Mouse (Mus musculus): ENCODE results near the gene Ppil4. TPM values are rescaled to one million over a fixed set of nuclear protein-coding genes. Genes with fewer than 3 reads are reported as not detected.
A peak's percentile ranks its signal among the peaks of the same experiment; 100 is the strongest.

Ppil4 gene
- polyA plus RNA-seq, 1 experiment = 4.3 TPM

DNA sequence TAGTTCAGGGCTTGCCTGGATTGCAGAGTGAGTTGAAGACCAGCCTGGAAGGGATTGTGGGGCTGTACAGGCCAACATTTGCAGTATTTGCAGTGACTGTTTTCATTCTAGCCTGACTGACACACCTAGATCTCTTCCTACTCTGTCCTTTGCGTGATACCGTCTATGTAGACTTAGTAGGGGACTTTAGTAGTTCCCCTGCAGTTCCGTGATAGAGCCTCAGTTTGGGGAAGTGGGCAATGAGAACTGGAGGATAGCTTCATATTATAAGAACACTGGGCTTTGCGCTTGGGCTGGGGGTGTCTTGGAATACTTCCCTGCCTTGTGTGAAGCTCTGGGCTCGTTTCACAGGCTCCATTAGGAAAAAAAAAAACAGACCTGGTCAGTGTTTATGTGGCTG is 27.5 kb downstream of the Ppil4 start:
- no peak for DNase-seq (ENCODE audit: low read depth, low spot score)
- 79% methylated on average over 5 of the region's 5 CpGs for WGBS

DNA sequence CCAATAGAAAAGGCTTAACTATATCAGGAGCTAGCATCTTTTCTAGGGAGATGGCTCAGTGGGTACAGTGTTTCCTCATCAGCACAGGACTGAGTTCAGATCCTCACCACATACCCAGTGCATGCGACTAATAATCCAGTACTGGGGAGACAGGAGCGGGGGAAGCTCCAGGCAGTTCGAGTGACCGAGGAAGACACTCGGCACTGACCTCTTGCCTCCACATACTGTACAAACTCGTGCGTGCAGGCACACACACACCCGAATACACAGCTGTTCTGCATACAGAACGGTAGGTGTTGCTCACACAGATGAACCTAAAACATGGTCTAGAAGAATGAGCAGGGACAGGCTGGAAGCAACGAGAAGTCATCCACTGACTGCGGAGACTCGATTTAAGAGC is 29.3 kb downstream of the Ppil4 start:
- no peak for DNase-seq (ENCODE audit: low read depth, low spot score)
- 94% methylated on average over 12 of the region's 12 CpGs for WGBS

DNA sequence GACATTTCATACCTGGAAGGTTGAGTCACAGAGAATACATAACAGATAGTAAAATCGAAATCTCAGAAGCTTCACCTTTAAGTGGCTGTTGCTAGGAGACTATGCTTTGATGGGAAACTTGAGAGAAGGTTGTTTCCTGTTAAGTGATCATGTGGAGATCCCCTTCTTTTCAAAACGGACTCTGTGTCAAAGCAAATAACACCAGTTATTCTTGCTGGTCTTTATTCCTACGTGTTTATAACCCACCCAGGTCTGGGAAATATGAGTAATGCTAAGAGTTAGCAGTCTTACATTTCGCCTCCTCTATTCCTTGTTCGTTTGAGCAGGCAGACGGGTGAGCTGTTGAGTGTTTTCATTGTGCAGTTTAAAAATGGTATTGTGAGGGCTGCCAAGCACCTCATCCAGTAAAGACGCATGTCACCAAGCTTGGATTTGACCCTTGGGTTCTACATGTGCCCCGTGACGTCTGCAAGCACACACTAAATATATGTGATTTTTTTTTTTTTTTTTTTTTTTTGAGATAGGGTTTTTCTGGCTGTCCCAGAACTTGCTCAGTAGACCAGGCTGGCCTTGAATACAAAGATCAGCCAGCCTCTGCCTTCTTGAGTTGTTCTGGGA is 32.1 kb downstream of the Ppil4 start:
- DNase-seq (ENCODE audit: low read depth, low spot score) = no peak
- 77% methylated on average over 9 of the region's 9 CpGs for WGBS

DNA sequence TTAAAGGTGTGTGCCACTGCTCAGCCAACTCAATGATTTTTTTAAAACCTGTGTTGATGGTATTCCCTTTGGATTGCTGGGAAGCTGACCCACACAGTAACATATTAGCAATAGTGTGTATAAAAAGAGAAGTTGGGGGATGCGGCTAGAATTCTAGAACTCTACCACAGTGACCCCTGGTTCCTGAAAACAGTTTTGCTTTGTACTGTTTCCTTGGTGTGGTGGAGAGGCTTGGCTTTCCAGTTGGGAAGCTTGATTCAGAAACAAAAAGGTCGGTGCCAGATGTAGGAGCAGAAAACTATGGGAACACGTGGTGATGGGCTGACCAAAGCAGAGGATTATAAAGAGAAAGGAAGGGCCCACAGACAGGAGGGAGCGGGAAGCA is 32.6 kb downstream of the Ppil4 start:
- DNase-seq (ENCODE audit: low read depth, low spot score) = no peak
- 94% methylated on average over 4 of the region's 4 CpGs for WGBS

DNA sequence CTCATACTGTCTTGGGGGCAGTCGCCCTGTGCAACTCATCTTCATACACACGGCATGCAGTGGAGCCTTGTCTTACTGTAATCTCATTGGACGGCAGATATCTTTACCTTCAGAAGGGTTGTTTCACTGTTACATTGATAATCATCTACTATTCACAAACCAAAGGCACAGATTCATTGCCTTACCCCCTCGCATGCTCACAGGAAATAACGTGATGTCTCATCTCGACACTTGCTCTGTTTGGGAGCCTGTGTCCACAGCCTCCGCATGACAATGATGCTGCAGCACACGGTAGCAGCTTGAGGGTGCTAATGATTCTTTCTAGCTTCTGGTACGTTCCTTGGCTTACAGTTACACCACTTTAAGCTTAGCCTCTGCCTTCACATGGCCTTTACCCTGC is 33.4 kb downstream of the Ppil4 start:
- WGBS = 90% methylated on average over 9 of the region's 9 CpGs
- DNase-seq (ENCODE audit: low read depth, low spot score) = no peak

DNA sequence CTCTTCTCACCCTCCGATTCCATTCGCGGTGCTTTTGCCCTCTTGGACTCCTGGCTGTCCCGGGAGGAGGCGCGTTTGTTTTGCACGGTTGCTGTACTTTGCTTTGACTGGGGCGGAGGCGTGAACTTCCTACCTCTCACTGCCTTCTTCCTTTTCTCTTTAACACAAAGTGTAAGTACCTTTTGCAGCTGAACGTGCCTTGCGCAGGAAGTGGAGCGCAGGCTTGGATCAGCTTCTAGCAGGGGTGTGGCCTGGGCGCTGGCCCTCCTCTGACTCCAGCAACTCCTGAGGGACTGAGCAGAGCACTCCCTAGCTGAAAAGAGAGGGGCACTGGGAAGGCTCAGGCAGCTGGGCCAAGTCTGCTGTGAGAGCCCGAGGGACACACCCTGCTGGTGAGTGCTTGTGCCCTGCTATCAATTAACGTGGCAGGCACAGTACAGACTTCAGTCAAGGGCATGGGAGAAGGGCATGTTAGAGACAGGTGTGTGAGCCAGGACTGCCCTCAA is 39.5 kb downstream of the Ppil4 start, which contains the start of gene Zc3h12d:
Gene Zc3h12d, plus strand, starts transcription at position 300 of the 506 bp plus-strand sequence.
- under 1% methylated on average over 15 of the region's 15 CpGs for WGBS
- peak; percentile 87 for DNase-seq (ENCODE audit: low read depth, low spot score)

DNA sequence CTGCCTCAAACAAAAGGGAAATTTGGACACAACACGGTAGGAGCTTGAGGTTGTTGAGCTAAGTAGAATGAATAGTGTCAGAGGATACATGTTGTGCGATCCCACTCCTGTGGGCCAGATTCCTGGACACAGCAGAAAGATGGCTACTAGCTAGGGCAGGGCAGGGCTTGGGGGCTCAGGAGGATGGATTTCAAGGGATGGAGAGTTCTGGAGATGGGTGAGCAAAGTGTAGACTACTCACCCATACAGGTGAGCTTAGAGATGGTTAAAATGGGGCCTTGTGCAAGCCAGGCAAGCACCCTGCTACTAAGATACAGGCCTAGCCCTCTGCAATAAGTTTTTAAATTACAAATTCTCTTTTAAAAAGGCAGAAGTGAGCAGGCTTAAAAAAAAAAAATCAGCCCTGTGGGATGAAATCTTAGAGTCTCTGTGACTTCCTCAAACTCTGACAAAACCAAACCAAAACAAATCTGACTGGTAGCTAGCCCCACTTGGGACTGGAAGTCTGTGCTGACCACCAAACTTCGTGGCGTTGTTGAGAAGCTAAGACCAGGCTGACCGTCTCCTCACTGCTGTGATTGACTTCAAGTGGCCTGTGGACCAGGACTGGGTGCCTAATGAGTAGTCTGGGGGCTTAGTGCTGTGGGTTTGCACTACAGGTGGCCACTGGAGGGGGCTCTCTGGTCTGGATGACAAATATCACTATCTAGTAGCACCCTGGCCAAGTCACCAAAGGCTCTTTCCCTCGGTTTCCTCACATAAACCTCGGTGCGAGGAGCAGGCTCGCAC is 40.9 kb downstream of the Ppil4 start:
- DNase-seq (ENCODE audit: low read depth, low spot score) = no peak
- 83% methylated on average over 9 of the region's 9 CpGs for WGBS

DNA sequence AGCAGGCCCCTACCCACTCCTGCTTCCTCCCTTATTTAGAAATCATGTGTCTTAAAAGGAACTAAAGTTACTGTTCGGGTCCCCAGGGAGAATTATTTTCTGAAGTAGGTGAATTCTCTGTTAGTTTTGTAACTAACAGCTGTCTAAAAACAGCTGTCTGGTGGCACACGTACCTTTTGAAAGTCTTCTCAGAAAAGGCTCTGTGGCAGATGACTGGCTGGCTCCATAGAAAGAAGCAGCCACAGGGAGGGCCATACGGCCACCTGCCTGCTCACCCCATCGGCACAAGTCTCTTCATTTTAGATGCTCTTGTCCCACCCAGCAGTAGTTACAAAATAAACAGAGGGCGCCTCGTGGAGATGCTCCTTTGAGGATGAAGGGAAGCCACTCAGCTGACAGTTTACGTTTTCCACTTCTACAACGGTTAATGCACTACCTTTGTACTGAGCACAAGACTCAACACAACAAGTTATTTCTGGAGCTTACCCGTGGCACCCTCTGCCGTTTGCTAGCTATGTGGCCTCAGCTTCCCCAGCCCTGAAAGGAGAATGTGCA is 42.1 kb downstream of the Ppil4 start:
- DNase-seq (ENCODE audit: low read depth, low spot score) = no peak
- 66% methylated on average over 10 of the region's 10 CpGs for WGBS

DNA sequence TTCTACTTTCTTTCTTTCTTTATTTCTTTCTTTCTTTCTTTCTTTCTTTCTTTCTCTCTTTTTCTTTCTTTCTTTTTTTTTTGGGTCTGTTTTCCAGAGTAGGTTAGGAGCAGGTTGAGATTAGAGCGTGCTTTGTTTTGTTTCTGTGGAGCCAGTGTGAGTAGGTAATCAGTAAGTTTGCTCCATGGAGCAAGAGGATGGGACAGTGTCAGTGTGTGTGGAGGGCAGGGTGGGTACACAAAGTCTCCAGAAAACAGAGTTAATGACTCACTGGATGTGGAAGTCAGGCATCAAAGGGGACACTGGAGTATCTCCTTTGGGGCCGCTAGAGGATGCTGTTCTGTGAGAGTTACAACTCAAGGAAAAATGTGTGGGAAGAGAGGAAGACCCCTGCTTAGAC is 44.2 kb downstream of the Ppil4 start:
- WGBS = 80% methylated on average over 2 of the region's 2 CpGs
- no peak for DNase-seq (ENCODE audit: low read depth, low spot score)

DNA sequence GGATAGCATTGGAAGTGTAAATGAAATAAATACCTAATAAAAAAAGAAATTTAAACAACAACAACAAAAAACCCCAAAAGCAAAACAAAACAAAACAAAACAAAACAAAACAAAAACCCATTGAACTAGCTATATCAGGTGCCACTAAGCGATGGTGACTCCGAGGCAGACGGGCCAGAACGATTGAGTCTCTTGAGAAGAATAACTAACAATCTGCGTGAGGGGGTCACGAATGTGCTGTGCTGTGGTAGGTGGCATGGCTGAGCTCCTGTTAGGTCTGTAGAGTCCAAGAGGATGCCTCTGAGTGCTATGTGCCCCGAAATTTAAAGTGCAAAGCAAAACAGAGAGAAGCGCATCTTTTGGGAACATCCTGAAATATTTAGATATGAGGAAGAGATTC is 44.8 kb downstream of the Ppil4 start:
- DNase-seq (ENCODE audit: low read depth, low spot score) = no peak
- 92% methylated on average over 8 of the region's 8 CpGs for WGBS

DNA sequence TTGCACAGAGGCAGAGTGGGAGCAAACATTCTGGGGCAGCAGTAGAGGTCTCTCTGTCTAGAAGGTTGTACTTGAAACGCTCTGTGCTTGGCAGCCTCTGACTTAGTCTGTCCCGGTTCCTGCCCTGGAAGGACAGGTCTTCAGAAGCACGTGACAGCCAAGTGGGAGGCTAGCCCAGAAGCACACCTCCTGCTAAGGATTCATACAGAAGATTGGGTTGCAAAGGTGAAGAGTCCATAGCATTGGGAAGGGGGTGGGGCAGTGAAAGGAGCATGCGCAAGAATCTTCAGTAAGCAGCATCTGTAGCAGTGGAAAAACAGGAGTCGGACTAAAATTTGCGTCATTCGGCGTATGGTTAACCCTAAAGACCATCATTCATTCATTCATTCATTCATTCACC is 45.3 kb downstream of the Ppil4 start:
- DNase-seq (ENCODE audit: low read depth, low spot score) = no peak
- 81% methylated on average over 8 of the region's 8 CpGs for WGBS

DNA sequence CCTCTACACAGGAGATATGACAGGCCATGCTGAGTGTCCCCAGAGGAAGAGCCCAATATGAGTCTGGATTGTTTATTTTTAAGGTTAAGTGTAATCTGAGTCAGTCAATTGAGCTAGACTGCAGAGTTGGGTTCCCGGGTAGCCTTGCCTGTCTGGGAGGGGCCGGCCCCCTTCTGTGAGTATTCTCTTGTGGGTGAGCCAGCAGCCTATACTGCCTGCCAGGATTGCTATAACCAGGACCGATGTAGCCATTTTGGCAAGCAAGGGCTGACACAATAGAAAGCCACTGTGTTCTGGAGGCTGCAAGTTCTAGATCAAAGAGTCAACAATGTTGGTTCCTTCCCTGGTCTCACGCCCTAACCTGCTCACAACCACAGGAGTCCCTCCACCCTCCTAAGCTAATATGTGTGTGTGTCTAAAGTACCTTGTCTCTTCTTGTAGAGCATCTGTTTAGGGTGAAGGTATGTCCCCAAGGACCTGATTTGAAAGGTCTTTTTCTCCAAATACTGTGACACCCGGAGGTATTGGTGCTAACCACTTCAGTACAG is 46.3 kb downstream of the Ppil4 start:
- WGBS = 59% methylated on average over 5 of the region's 5 CpGs
- no peak for DNase-seq (ENCODE audit: low read depth, low spot score)

DNA sequence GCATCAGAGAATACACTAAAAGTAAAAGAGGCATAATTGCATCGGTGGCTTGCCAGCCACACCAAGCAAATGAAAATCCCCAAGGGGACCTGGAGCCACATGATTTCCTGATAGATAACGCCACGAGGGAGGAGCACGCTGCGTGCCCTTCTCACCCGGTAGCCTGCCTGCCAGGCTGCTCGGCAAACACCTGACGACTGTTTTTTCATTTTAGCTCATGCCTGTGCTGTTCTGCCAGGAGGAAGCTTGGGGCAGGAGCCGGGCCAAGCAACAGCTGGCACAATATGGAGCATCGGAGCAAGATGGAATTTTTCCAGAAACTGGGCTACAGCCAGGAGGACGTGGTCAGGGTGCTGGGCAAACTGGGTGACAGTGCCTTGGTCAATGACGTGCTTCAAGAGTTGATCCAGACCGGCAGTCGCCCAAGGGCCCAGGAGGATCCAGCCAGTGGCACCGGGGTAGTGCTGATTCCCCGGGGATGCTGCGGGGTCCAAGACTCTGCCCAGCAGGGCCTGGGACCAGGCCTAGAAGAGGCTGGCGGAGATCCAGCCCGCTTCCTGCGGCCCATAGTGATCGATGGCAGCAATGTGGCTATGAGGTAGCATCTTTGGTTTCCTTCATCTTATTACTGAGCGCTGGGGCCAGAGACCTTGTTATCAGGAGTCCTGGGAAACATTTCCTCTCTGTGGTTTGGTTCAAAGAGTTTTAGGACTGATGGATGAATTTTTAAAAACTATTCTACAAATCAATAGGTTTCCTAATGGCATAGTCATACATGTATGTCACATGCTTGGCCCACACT is 47.1 kb downstream of the Ppil4 start:
- no peak for DNase-seq (ENCODE audit: low read depth, low spot score)
- 46% methylated on average over 22 of the region's 22 CpGs for WGBS

DNA sequence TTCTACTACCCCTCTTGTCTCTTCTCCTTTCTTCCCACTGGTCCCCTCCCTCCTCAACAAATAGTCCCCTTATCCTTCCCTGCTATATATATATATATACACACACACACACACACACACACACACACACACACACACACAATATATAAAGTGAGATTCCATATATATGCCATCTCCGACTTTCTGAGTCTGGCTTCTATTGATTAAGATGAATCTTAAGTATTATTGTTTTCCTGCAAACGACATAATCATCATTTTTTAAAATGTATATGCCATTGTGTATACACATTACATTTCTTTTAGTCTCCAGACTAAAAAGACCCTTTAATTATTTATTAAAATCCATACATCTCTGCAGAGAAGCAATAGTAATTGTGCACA is 47.7 kb downstream of the Ppil4 start:
- WGBS = 83% methylated on average over 2 of the region's 2 CpGs
- DNase-seq (ENCODE audit: low read depth, low spot score) = no peak

DNA sequence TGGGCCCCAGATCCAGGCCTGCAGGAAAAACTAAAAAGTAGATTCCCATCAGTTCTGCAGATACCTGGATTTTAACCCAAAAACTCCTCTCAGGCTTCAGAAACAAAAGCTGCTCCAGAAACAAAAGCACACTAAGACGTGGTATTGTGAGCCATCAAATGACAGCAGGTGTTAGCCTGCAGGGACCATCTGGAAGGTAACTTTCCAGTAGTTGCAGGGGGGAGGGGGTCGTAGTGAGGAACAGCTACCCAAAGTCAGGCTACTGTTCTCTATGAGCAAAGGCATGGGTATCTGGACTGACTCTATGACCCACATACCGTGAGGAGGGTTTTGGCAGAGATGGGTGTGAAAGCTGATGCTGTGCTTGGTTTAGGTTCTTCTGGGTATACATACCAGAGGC is 48.1 kb downstream of the Ppil4 start:
- 76% methylated on average over 3 of the region's 3 CpGs for WGBS
- DNase-seq (ENCODE audit: low read depth, low spot score) = no peak

DNA sequence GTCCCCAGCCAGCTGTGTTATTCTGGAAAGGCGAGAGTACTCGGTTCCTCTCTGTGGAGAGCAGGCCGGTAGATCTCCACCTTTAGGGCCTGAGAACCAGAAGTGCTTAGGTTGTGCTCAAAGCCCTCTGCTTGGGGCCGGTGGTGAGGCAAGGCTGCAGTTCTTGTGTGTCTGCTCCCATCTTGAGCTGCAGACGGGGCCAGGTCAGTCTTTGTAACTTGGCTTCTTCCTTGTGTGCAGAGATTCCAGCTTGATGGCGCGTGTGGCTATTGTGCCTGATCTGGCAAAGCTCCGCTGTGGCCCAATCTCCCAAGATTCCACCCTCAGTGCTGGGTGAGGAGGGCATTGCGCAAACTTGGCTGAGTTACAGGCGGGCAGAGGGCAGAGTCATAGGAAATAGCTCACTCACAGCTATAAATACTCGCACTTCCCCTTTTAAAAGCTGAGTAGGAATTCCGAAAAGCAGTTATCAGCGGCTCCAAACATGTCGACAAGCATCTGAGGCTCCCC is 48.9 kb downstream of the Ppil4 start:
- peak; percentile 70 for DNase-seq (ENCODE audit: low read depth, low spot score)
- WGBS = 20% methylated on average over 14 of the region's 14 CpGs

DNA sequence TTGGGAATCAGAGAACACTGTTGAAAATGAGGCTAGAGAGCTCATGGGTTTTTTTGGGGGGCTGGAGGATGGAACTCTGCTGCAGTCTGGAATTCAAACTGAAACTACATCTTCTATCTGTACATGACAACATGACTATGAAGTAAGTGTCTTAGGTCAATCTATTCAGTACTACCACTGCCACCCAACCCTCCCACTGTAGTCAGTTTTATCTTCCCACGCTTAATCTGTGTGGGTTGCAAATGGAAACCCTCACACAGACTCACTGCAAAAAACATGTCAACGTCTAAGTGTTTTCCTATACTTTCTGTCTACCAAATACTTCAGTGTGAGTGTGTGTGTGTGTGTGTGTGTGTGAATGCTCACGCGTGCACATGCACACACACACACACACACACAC is 50.5 kb downstream of the Ppil4 start:
- WGBS = 92% methylated on average over 4 of the region's 4 CpGs

DNA sequence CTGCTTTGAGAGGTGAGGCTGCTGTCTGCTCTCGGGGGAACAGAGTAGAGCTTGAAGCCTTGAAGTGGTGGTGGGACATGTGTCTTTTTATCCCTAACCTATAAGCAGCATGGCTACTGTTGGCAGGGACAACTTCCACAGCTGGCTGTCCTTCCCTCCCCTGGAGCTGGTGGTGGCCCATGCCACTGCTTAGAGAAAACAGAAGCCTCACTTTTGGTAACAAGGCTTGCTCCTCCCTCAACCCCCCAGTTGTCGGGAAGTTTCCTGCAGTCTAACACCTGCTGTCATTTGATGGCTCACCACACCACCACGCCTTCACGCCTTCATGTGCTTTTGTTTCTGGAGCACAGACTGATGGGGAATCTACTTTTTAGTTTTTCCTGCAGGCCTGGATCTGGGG is 51.5 kb downstream of the Ppil4 start:
- WGBS = 71% methylated on average over 4 of the region's 4 CpGs
- no peak for DNase-seq (ENCODE audit: low read depth, low spot score)

More for the DNA sequence above, 50.5 kb downstream of the Ppil4 start:
- no peak for DNase-seq (ENCODE audit: low read depth, low spot score)

DNA sequence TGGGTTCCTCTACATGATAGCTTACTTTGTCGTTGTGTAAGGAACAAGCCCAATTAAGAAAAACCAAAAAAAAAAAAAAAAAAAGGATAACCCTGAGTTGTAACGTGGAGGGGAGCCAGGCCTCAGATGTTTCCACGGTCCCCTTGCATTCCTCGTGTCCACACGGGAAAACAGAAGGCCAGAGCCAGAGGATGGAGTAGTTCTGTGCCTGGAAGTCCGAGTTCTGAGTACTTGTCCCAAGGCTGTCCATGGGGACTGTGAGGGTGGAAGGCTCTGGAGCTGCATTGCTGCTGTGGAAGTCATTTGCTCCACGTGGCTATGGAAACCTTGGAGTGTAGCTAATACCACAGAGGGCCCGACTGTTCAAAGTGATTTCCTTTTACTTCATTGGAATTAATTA is 52.4 kb downstream of the Ppil4 start:
- WGBS = 77% methylated on average over 8 of the region's 8 CpGs

DNA sequence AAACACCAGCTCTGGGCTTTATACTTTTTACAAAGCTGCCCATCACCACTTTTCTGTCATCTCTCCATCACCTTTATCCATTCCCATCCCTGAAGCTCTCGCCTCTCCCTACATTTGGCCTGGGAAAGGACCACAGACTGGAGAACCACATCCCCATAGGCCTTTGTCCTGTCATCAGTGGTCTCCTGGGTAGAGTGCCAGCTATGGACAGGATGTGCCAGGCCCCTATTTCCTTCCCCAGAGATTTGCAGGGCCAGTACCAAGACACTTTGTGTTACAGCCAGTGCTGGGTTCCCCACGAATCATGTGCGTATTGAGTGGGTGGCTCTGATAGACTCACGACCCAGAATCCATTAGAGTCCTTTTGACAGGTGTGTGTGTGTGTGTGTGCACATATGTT is 53.3 kb downstream of the Ppil4 start:
- WGBS = 92% methylated on average over 4 of the region's 4 CpGs
- no peak for DNase-seq (ENCODE audit: low read depth, low spot score)

More for the DNA sequence above, 52.4 kb downstream of the Ppil4 start:
- no peak for DNase-seq (ENCODE audit: low read depth, low spot score)

Data from large intestine, adult 2 months (tissue).